Mouse (Mus musculus) hindbrain, embryonic 13.5 days (tissue): ENCODE data around the gene Gas7. TPM values are rescaled to one million over a fixed set of nuclear protein-coding genes. Genes with fewer than 3 reads are reported as not detected.

ENCODE experiments used
- ATAC-seq: fragments of 200-750 bp; cut with Nextera tagmentation; 2 replicates; pipeline ENCODE4 v1.8.0; 2017; ENCODE audit warnings: moderate TSS enrichment; ENCODE audit not compliant: low FRiP score
- H3K27ac ChIP-seq: fragments of 300-500 bp; sonication (generic); 2 replicates; pipeline ENCODE4 v1.5.1; 2015; ENCODE audit warnings: inconsistent platforms, mild to moderate bottlenecking, moderate library complexity
- H3K27me3 ChIP-seq: fragments of 300-500 bp; sonication (generic); 2 replicates; pipeline ENCODE4 v1.6.1; 2015; ENCODE audit warnings: mild to moderate bottlenecking, inconsistent platforms
- H3K36me3 ChIP-seq: fragments of 300-500 bp; sonication (generic); 2 replicates; pipeline ENCODE4 v1.6.1; 2015; ENCODE audit warnings: mild to moderate bottlenecking, inconsistent platforms
- H3K4me1 ChIP-seq: fragments of 300-500 bp; sonication (generic); replicated peaks from 2 replicates; pipeline ENCODE4 v1.6.1; 2015; ENCODE audit warnings: inconsistent platforms
- H3K4me2 ChIP-seq: fragments of 300-500 bp; sonication (generic); 2 replicates; pipeline ENCODE4 v1.6.1; 2015; ENCODE audit warnings: inconsistent platforms, mild to moderate bottlenecking, moderate library complexity
- H3K4me3 ChIP-seq: fragments of 300-500 bp; sonication (generic); 2 replicates; pipeline ENCODE4 v1.5.1; 2015; ENCODE audit warnings: mild to moderate bottlenecking, inconsistent platforms
- H3K9ac ChIP-seq: fragments of 300-500 bp; sonication (generic); 2 replicates; pipeline ENCODE4 v1.6.1; 2015; ENCODE audit warnings: mild to moderate bottlenecking, inconsistent platforms
- H3K9me3 ChIP-seq: fragments of 300-500 bp; sonication (generic); 2 replicates; pipeline ENCODE4 v1.6.1; 2016; ENCODE audit warnings: inconsistent platforms
- WGBS: fragments of 180-500 bp; shearing (Covaris S2); methylation state at CpG from one replicate; pipeline ENCODE4 v1.1.7; 2015; 5-methylcytosine and 5-hydroxymethylcytosine counted together
- polyA plus RNA-seq: library from polyadenylated mRNA; unstranded; fragments of >200 nt; fragmentation: Nextera tagmentation; extraction: Ambion mirVana; gene quantifications from 2 replicates; pipeline ENCODE4 v1.2.1, GENCODE M21; 2015

Gene Gas7
- polyA plus RNA-seq, 1 experiment from 2014 or later = 11.3 TPM

DNA sequence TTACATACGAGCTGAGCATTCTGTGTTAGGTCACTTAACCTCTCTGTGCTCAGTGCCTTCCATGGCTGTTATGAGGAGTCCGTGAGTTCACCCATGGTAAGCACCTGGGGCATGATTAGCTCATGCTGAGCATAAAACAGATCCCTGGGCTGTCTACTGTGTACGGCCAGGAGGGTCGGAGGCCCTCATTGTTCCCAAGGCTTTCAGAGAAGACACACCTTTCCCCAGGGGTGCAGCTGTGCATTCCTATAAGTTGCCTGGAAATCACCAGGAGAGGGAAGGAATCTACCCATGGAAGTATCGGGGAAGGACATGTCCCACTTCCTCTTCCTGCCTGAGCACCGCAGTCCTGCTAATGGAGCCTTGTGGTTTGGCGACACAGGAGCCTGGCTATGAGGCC is 201.1 kb downstream of the Gas7 start:
- peaks cover 12% of the 10 kb centered on the region; the same call in 1 of the 2 replicates for H3K27me3 ChIP-seq
- H3K4me3 ChIP-seq = no peak overlapping the region
- no peaks in the 10 kb centered on the region for H3K36me3 ChIP-seq
- H3K4me2 ChIP-seq = no peak overlapping the region
- 82% methylated on average over 7 of the region's 7 CpGs for WGBS
- no peak overlapping the region for H3K9ac ChIP-seq
- ATAC-seq = no peak
- no peaks in the 10 kb centered on the region for H3K9me3 ChIP-seq
- no peak overlapping the region for H3K27ac ChIP-seq
- peaks cover 30% of the 10 kb centered on the region for H3K4me1 ChIP-seq

DNA sequence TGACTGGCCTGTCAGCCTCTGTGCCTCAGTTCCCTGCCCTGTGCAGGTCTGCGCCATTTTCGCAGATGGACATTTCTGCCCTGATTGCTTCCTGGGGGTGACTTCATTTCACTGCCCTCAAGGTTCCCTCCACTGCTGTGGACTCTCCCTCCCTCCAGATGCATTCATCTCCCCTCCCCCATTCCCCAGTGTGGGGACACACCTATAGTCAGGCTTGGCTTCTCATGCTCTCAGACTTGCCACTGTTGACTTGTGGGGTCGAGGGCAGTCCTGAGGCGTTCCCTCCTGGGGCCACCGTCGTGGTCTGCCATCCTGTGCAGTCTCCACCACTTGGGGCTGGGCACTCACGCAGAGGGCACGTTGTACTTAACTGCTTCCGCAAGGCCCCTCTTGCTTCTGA is 201.6 kb downstream of the Gas7 start:
- Histone ChIP-seq H3K9ac (no peak overlapping the region), H3K27me3 (peaks cover 12% of the 10 kb centered on the region; the same call in 1 of the 2 replicates), H3K4me2 (no peak overlapping the region), H3K9me3 (no peaks in the 10 kb centered on the region), H3K27ac (no peak overlapping the region), H3K4me1 (peaks cover 30% of the 10 kb centered on the region), H3K36me3 (no peaks in the 10 kb centered on the region), H3K4me3 (no peak overlapping the region)
- ATAC-seq = no peak
- WGBS = 86% methylated on average over 9 of the region's 9 CpGs

GRCm38 (mm10) chr11:67657685-67658382 is 202.6 kb downstream of the Gas7 start:
- WGBS = 49% methylated on average over 11 of the region's 11 CpGs
- Histone ChIP-seq H3K4me3 (no peak overlapping the region), H3K4me2 (no peak overlapping the region), H3K4me1 (peaks cover 21% of the 10 kb centered on the region), H3K9ac (no peak overlapping the region), H3K36me3 (no peaks in the 10 kb centered on the region), H3K9me3 (no peaks in the 10 kb centered on the region), H3K27ac (no peak overlapping the region), H3K27me3 (peaks cover 12% of the 10 kb centered on the region; the same call in 1 of the 2 replicates)
- ATAC-seq = no peak

DNA sequence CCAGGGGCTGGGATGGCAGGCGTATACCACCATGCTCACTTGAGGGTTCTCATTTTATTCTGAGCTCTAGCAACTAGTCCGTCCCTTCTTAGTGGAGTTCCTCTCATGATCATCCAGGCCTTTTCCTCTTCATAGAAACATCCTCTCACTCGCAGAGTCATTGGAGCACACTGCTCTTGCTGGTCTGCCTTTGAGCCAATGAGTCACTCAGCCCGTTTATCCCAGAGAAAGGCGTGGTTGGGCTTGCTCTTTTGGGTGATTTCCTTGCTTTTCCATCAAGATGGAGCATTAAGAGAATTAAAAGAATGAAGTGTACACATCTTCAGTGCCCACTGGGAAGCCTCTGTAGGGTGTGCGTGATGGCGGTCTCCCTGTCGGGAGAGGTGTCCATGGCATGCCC is 206.2 kb downstream of the Gas7 start:
- H3K9ac ChIP-seq = no peak overlapping the region
- ATAC-seq = no peak
- no peak overlapping the region for H3K4me2 ChIP-seq
- H3K4me3 ChIP-seq = no peak overlapping the region
- no peaks in the 10 kb centered on the region for H3K36me3 ChIP-seq
- no peak overlapping the region for H3K27ac ChIP-seq
- H3K9me3 ChIP-seq = no peaks in the 10 kb centered on the region
- no peaks in the 10 kb centered on the region for H3K27me3 ChIP-seq
- 92% methylated on average over 8 of the region's 8 CpGs for WGBS
- H3K4me1 ChIP-seq = peaks cover 7% of the 10 kb centered on the region

DNA sequence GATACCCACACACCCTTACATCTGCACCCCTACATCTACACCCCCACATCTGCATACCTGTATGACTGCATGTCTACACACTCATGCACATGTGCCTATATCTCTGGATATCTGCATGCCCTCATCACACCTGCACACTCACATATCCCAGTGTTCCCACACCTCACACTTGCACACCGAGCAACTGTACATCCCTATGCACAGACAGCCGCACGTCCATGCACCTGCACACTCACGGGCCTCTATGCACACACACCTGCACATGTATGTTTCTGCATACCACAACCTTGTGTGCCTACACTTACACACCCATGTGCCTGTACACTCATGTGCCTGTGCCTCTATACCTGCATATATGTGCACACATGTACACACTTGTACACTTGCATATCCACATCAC is 208.2 kb downstream of the Gas7 start:
- WGBS = 96% methylated on average over 4 of the region's 4 CpGs
- Histone ChIP-seq H3K9ac (no peak overlapping the region), H3K9me3 (no peaks in the 10 kb centered on the region), H3K4me1 (peaks cover 7% of the 10 kb centered on the region), H3K4me2 (no peak overlapping the region), H3K36me3 (no peaks in the 10 kb centered on the region), H3K4me3 (no peak overlapping the region), H3K27ac (no peak overlapping the region), H3K27me3 (no peaks in the 10 kb centered on the region)
- ATAC-seq = no peak

DNA sequence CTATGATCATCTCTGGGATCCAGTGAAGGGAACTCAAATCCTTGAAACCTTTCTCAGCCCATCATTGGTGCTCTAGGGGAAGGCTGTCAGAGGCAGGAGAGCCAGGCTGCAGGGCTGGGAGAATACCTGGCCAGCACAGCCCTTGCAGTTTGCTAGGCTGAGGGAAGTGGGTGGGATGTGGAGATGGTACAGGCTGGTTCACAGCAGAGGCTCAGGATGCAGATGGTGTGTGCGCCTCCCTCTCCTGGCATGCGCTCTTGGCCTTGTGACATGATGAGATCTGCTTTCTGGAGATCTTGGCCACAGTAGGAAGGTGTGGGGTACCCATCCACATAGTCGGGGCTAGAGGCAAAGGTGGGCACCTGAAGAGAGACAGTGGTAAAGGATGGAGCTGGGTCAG is 209.0 kb downstream of the Gas7 start:
- H3K27ac ChIP-seq = no peak overlapping the region
- H3K4me2 ChIP-seq = no peak overlapping the region
- WGBS = 88% methylated on average over 3 of the region's 3 CpGs
- H3K27me3 ChIP-seq = no peaks in the 10 kb centered on the region
- no peaks in the 10 kb centered on the region for H3K9me3 ChIP-seq
- no peaks in the 10 kb centered on the region for H3K36me3 ChIP-seq
- H3K4me3 ChIP-seq = no peak overlapping the region
- no peak for ATAC-seq
- H3K4me1 ChIP-seq = peaks cover 7% of the 10 kb centered on the region
- no peak overlapping the region for H3K9ac ChIP-seq

DNA sequence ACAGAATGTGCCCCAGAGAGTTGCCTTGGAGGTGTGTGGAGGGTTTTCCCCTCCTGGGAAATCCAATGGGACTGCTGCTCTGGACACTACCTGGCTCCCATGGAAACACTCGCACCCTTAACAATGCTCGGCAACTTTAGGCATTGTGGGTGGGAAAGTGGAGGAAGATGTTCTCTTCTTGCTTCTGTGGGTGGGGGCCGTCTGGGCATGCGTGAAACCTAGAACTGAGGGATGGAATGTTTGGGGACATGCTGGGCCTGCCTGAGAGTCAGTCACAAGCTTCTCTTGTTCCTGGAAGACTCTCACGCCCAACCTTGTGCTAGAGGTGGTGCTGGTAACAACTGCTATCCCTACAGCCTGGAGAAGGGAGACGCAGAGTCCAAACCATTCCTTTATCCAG is 209.7 kb downstream of the Gas7 start:
- H3K36me3 ChIP-seq = no peaks in the 10 kb centered on the region
- H3K27ac ChIP-seq = no peak overlapping the region
- H3K4me3 ChIP-seq = no peak overlapping the region
- ATAC-seq = no peak
- peaks cover 7% of the 10 kb centered on the region for H3K4me1 ChIP-seq
- WGBS = 90% methylated on average over 6 of the region's 6 CpGs
- H3K9ac ChIP-seq = no peak overlapping the region
- H3K27me3 ChIP-seq = no peaks in the 10 kb centered on the region
- H3K4me2 ChIP-seq = no peak overlapping the region
- no peaks in the 10 kb centered on the region for H3K9me3 ChIP-seq

GRCm38 (mm10) chr11:67666129-67666528 is 210.9 kb downstream of the Gas7 start:
- Histone ChIP-seq H3K4me3 (no peak overlapping the region), H3K4me1 (peaks cover 7% of the 10 kb centered on the region), H3K9me3 (no peaks in the 10 kb centered on the region), H3K27ac (no peak overlapping the region), H3K36me3 (no peaks in the 10 kb centered on the region), H3K9ac (no peak overlapping the region), H3K27me3 (no peaks in the 10 kb centered on the region), H3K4me2 (no peak overlapping the region)
- ATAC-seq = no peak
- WGBS = 84% methylated on average over 5 of the region's 5 CpGs

- Histone ChIP-seq H3K27me3 (no peaks in the 10 kb centered on the region), H3K4me2 (no peak overlapping the region), H3K4me1 (peaks cover 7% of the 10 kb centered on the region), H3K27ac (no peak overlapping the region), H3K36me3 (no peaks in the 10 kb centered on the region), H3K4me3 (no peak overlapping the region), H3K9me3 (no peaks in the 10 kb centered on the region), H3K9ac (no peak overlapping the region)
- 84% methylated on average over 13 of the region's 13 CpGs for WGBS
- no peak for ATAC-seq
Measured at GRCm38 (mm10) chr11:67667531-67668332, 212.5 kb downstream of the Gas7 start.

DNA sequence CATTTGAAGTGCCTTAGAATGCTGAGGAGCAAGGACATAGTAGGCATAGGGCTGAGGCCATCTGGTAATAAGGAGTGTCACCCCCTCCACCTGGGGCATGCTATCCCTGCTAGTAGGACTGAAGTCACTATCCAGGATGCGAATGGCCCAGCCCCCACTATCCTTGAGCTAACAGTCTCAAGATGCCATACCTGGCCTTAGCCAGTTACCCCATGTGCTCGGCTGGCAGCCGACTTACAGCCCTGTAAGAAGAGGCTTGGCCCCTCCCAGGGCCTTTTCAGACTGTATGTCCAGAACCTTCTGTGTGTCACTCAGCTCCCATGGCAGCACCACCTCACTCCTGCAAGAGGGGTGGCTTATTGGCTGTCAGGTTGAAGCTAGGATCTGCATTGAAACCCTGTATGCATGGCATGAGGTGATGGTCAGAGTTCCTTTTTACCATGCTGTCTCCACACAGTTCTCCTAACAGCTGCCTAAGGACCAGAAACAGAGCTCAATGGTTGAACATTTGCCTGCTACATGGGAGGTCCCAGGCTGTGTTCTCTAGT is 213.3 kb downstream of the Gas7 start:
- H3K4me1 ChIP-seq = peaks cover 7% of the 10 kb centered on the region
- no peak overlapping the region for H3K9ac ChIP-seq
- H3K4me3 ChIP-seq = no peak overlapping the region
- WGBS = 91% methylated on average over 3 of the region's 3 CpGs
- no peak overlapping the region for H3K27ac ChIP-seq
- no peaks in the 10 kb centered on the region for H3K36me3 ChIP-seq
- no peak for ATAC-seq
- no peaks in the 10 kb centered on the region for H3K27me3 ChIP-seq
- H3K4me2 ChIP-seq = no peak overlapping the region
- no peaks in the 10 kb centered on the region for H3K9me3 ChIP-seq

DNA sequence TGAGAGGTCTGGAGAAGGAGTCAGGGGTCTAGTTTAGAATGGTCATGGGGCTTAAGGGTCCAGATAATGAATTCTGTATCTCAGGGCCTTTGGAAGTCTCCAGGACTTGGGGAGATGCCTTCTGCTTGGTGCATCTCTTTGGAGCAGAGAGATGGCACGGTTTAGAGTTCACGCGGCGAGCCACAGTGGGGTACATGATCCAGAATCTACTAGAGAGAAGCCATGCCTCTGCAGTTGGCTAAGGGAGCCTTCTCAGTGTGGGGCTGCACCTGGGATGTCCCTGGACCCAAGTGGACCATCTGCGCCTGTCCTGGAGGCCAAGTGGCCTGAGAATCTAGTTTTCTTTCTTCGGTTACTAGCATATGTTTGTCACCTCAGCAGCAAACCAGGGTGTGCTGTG is 214.8 kb downstream of the Gas7 start:
- no peak for ATAC-seq
- no peak overlapping the region for H3K27ac ChIP-seq
- no peak overlapping the region for H3K4me3 ChIP-seq
- no peaks in the 10 kb centered on the region for H3K27me3 ChIP-seq
- peaks cover 7% of the 10 kb centered on the region for H3K4me1 ChIP-seq
- WGBS = over 99% methylated on average over 6 of the region's 6 CpGs
- H3K9me3 ChIP-seq = no peaks in the 10 kb centered on the region
- no peaks in the 10 kb centered on the region for H3K36me3 ChIP-seq
- H3K9ac ChIP-seq = no peak overlapping the region
- no peak overlapping the region for H3K4me2 ChIP-seq

GRCm38 (mm10) chr11:67672140-67672539 is 216.9 kb downstream of the Gas7 start:
- Histone ChIP-seq H3K27me3 (no peaks in the 10 kb centered on the region), H3K4me3 (no peak overlapping the region), H3K9ac (no peak overlapping the region), H3K4me2 (no peak overlapping the region), H3K36me3 (no peaks in the 10 kb centered on the region), H3K27ac (no peak overlapping the region), H3K4me1 (peaks cover 7% of the 10 kb centered on the region), H3K9me3 (no peaks in the 10 kb centered on the region)
- no peak for ATAC-seq
- 70% methylated on average over 5 of the region's 5 CpGs for WGBS
